Mouse (Mus musculus): Measurements from ENCODE around the gene Got1. TPM values are rescaled to one million over a fixed set of nuclear protein-coding genes. Genes with fewer than 3 reads are reported as not detected.

Gene Got1
- polyA plus RNA-seq, 1 experiment from 2014 or later, result 149 TPM

GRCm38 (mm10) chr19:43465601-43466255 is 58.7 kb downstream of the Got1 start:
- WGBS, result 78% methylated on average over 14 of the region's 14 CpGs
- no peak for ATAC-seq (ENCODE audit: insufficient number of reproducible peaks, insufficient read depth, low FRiP score, low read depth)

GRCm38 (mm10) chr19:43465076-43465475 is 59.3 kb downstream of the Got1 start:
- no peak overlapping the region for H3K27ac ChIP-seq (replicated peaks in 1 of 2; ENCODE audit: control insufficient read depth in 1 of 2, insufficient read depth in 1 of 2, low read depth in 2 of 2, low read length in 2 of 2)
- H3K9ac ChIP-seq (ENCODE audit: low read length), result no peak overlapping the region
- no peak for ATAC-seq (ENCODE audit: insufficient number of reproducible peaks, insufficient read depth, low FRiP score, low read depth)
- 86% methylated on average over 11 of the region's 11 CpGs for WGBS
- H3K4me3 ChIP-seq (ENCODE audit: control insufficient read depth in 1 of 2, insufficient read depth in 1 of 2, low read depth in 1 of 2, low read length in 2 of 2), result no peak overlapping the region
- no peaks in the 10 kb centered on the region for H3K27me3 ChIP-seq (ENCODE audit: control insufficient read depth, insufficient read depth, low read length)
- no peaks in the 10 kb centered on the region for H3K9me3 ChIP-seq (ENCODE audit: control insufficient read depth, low read length)
- no peaks in the 10 kb centered on the region for H3K4me1 ChIP-seq (ENCODE audit: control insufficient read depth in 2 of 2, insufficient read depth in 2 of 2, low read length in 2 of 2)
- no peaks in the 10 kb centered on the region for H3K36me3 ChIP-seq (ENCODE audit: control insufficient read depth, insufficient read depth, low read length)
- H3K4me2 ChIP-seq (ENCODE audit: low read length), result no peak overlapping the region

More at GRCm38 (mm10) chr19:43465601-43466255, 58.7 kb downstream of the Got1 start:
- Histone ChIP-seq H3K4me3 (ENCODE audit: control insufficient read depth in 1 of 2, insufficient read depth in 1 of 2, low read depth in 1 of 2, low read length in 2 of 2) (no peak overlapping the region), H3K4me2 (ENCODE audit: low read length) (no peak overlapping the region), H3K9me3 (ENCODE audit: control insufficient read depth, low read length) (no peaks in the 10 kb centered on the region), H3K27ac (replicated peaks in 1 of 2; ENCODE audit: control insufficient read depth in 1 of 2, insufficient read depth in 1 of 2, low read depth in 2 of 2, low read length in 2 of 2) (no peak overlapping the region), H3K9ac (ENCODE audit: low read length) (no peak overlapping the region), H3K27me3 (ENCODE audit: control insufficient read depth, insufficient read depth, low read length) (no peaks in the 10 kb centered on the region), H3K4me1 (ENCODE audit: control insufficient read depth in 2 of 2, insufficient read depth in 2 of 2, low read length in 2 of 2) (no peaks in the 10 kb centered on the region), H3K36me3 (ENCODE audit: control insufficient read depth, insufficient read depth, low read length) (no peaks in the 10 kb centered on the region)

DNA sequence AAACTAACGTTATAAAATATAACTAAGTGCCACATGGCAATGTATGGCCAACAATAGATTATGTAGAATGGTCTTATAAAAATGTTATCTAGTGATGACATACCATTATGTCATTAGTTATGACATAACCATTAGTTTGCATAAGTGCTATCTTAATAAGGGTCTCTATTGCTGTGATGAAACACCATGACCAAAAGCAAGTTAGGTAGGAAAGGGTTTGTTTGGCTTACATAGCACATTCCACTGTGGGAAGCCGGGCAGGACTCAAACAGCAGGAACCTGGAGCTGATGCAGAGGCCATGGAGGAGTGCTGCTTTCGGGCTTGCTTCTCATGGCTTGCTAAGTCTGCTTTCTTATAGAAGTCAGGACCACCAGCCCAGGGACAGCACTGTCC is 60.1 kb downstream of the Got1 start:
- Histone ChIP-seq H3K4me2 (ENCODE audit: low read length) (no peak overlapping the region), H3K4me3 (ENCODE audit: control insufficient read depth in 1 of 2, insufficient read depth in 1 of 2, low read depth in 1 of 2, low read length in 2 of 2) (no peak overlapping the region), H3K4me1 (ENCODE audit: control insufficient read depth in 2 of 2, insufficient read depth in 2 of 2, low read length in 2 of 2) (no peaks in the 10 kb centered on the region), H3K27me3 (ENCODE audit: control insufficient read depth, insufficient read depth, low read length) (no peaks in the 10 kb centered on the region), H3K36me3 (ENCODE audit: control insufficient read depth, insufficient read depth, low read length) (no peaks in the 10 kb centered on the region), H3K27ac (replicated peaks in 1 of 2; ENCODE audit: control insufficient read depth in 1 of 2, insufficient read depth in 1 of 2, low read depth in 2 of 2, low read length in 2 of 2) (no peak overlapping the region), H3K9me3 (ENCODE audit: control insufficient read depth, low read length) (no peaks in the 10 kb centered on the region), H3K9ac (ENCODE audit: low read length) (no peak overlapping the region)
- 75% methylated on average over 3 of the region's 3 CpGs for WGBS
- no peak for ATAC-seq (ENCODE audit: insufficient number of reproducible peaks, insufficient read depth, low FRiP score, low read depth)

DNA sequence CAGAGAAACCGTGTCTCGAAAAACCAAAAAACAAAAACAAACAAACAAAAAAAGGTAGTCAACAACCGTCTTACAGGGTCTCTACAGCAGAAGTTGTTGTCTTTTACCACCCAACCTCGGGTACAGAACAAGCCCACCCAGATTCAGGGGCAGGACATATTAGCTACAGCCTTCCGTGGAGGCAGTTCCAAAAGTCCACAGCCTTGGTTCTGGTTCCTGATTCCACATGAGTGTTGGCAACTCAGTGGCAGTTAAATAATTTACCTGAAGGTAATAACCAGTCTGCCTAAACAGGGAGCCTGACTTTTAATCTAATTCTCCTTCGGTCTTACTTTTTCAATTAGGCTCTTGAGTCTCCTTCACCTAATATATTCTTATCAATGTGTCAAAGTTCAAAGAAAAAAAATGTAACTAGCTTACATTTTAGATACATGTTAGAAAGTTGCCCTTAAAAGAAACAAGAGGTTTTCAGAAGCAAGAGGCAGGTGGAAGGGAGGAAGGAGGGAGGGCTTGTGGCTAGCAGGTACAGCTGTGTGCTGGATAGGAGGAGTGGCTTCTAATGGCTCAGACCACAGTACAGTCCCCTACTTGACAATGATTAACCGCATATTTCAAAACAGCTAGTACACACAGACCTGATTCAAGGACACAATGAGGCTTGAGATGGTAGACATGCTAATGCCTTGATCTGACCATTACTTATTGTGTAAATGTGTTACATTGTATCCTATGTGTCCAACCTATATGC is 60.7 kb downstream of the Got1 start:
- H3K36me3 ChIP-seq (ENCODE audit: control insufficient read depth, insufficient read depth, low read length), result no peaks in the 10 kb centered on the region
- H3K4me3 ChIP-seq (ENCODE audit: control insufficient read depth in 1 of 2, insufficient read depth in 1 of 2, low read depth in 1 of 2, low read length in 2 of 2), result no peak overlapping the region
- no peak overlapping the region for H3K9ac ChIP-seq (ENCODE audit: low read length)
- H3K4me2 ChIP-seq (ENCODE audit: low read length), result no peak overlapping the region
- WGBS, result 85% methylated on average over 7 of the region's 7 CpGs
- no peak for ATAC-seq (ENCODE audit: insufficient number of reproducible peaks, insufficient read depth, low FRiP score, low read depth)
- no peaks in the 10 kb centered on the region for H3K4me1 ChIP-seq (ENCODE audit: control insufficient read depth in 2 of 2, insufficient read depth in 2 of 2, low read length in 2 of 2)
- H3K9me3 ChIP-seq (ENCODE audit: control insufficient read depth, low read length), result no peaks in the 10 kb centered on the region
- H3K27ac ChIP-seq (replicated peaks in 1 of 2; ENCODE audit: control insufficient read depth in 1 of 2, insufficient read depth in 1 of 2, low read depth in 2 of 2, low read length in 2 of 2), result no peak overlapping the region
- no peaks in the 10 kb centered on the region for H3K27me3 ChIP-seq (ENCODE audit: control insufficient read depth, insufficient read depth, low read length)

- Histone ChIP-seq H3K27me3 (ENCODE audit: control insufficient read depth, insufficient read depth, low read length) (no peaks in the 10 kb centered on the region), H3K36me3 (ENCODE audit: control insufficient read depth, insufficient read depth, low read length) (no peaks in the 10 kb centered on the region), H3K4me3 (ENCODE audit: control insufficient read depth in 1 of 2, insufficient read depth in 1 of 2, low read depth in 1 of 2, low read length in 2 of 2) (no peak overlapping the region), H3K9me3 (ENCODE audit: control insufficient read depth, low read length) (no peaks in the 10 kb centered on the region), H3K4me1 (ENCODE audit: control insufficient read depth in 2 of 2, insufficient read depth in 2 of 2, low read length in 2 of 2) (no peaks in the 10 kb centered on the region), H3K9ac (ENCODE audit: low read length) (no peak overlapping the region), H3K4me2 (ENCODE audit: low read length) (no peak overlapping the region), H3K27ac (replicated peaks in 1 of 2; ENCODE audit: control insufficient read depth in 1 of 2, insufficient read depth in 1 of 2, low read depth in 2 of 2, low read length in 2 of 2) (no peak overlapping the region)
- WGBS, result 92% methylated on average over 3 of the region's 3 CpGs
- no peak for ATAC-seq (ENCODE audit: insufficient number of reproducible peaks, insufficient read depth, low FRiP score, low read depth)
These were observed 62.3 kb downstream of the Got1 start for GRCm38 (mm10) chr19:43462141-43462540.

DNA sequence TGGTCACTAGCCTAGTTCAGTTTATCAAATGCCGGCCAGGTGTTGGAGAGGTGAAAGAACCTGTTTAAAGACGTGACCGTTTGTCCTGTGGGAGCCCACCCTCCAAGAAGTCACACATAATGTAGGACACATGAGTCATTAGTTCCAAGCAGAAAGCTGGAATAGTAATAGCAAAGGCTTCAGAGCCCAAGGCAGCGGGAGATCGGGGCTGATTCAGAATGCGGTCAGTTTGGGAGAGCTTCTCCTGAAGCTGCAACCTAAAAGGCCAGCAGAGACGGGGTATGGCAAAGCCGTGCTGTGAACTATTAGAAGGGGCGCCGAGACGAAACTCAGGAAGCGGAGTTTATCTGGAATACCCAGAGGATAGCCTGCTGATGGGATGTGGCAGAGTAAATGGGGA is 63.9 kb downstream of the Got1 start:
- Histone ChIP-seq H3K27me3 (ENCODE audit: control insufficient read depth, insufficient read depth, low read length) (no peaks in the 10 kb centered on the region), H3K27ac (replicated peaks in 1 of 2; ENCODE audit: control insufficient read depth in 1 of 2, insufficient read depth in 1 of 2, low read depth in 2 of 2, low read length in 2 of 2) (no peak overlapping the region), H3K4me3 (ENCODE audit: control insufficient read depth in 1 of 2, insufficient read depth in 1 of 2, low read depth in 1 of 2, low read length in 2 of 2) (no peak overlapping the region), H3K9ac (ENCODE audit: low read length) (no peak overlapping the region), H3K4me1 (ENCODE audit: control insufficient read depth in 2 of 2, insufficient read depth in 2 of 2, low read length in 2 of 2) (no peaks in the 10 kb centered on the region), H3K9me3 (ENCODE audit: control insufficient read depth, low read length) (no peaks in the 10 kb centered on the region), H3K4me2 (ENCODE audit: low read length) (no peak overlapping the region), H3K36me3 (ENCODE audit: control insufficient read depth, insufficient read depth, low read length) (no peaks in the 10 kb centered on the region)
- no peak for ATAC-seq (ENCODE audit: insufficient number of reproducible peaks, insufficient read depth, low FRiP score, low read depth)
- WGBS, result 87% methylated on average over 12 of the region's 12 CpGs

DNA sequence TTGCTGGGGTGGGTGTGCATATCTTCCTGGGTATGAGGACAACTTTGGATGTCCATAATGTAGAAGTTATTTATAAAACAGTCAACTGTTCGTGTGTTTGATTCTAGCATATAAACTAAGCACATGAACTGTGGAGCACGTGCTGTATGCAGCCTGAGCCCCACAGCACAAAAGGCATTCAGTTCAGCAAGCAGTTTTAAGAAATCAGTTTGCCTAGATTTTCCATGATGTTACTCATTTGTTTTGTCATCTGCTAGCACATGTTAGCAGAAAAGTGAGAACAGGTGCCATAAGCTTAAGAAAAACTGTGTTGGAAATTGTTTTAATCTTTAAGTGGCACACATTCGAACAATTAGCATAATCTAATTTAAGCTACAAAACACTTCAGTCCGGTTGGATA is 64.5 kb downstream of the Got1 start:
- Histone ChIP-seq H3K36me3 (ENCODE audit: control insufficient read depth, insufficient read depth, low read length) (no peaks in the 10 kb centered on the region), H3K4me1 (ENCODE audit: control insufficient read depth in 2 of 2, insufficient read depth in 2 of 2, low read length in 2 of 2) (no peaks in the 10 kb centered on the region), H3K9me3 (ENCODE audit: control insufficient read depth, low read length) (no peaks in the 10 kb centered on the region), H3K4me2 (ENCODE audit: low read length) (no peak overlapping the region), H3K9ac (ENCODE audit: low read length) (no peak overlapping the region), H3K4me3 (ENCODE audit: control insufficient read depth in 1 of 2, insufficient read depth in 1 of 2, low read depth in 1 of 2, low read length in 2 of 2) (no peak overlapping the region), H3K27ac (replicated peaks in 1 of 2; ENCODE audit: control insufficient read depth in 1 of 2, insufficient read depth in 1 of 2, low read depth in 2 of 2, low read length in 2 of 2) (no peak overlapping the region), H3K27me3 (ENCODE audit: control insufficient read depth, insufficient read depth, low read length) (no peaks in the 10 kb centered on the region)
- 64% methylated on average over 4 of the region's 4 CpGs for WGBS
- no peak for ATAC-seq (ENCODE audit: insufficient number of reproducible peaks, insufficient read depth, low FRiP score, low read depth)

Data from heart, embryonic 14.5 days (tissue).